Mouse (Mus musculus): ENCODE measurements at regions not wholly inside any gene's neighbourhood (a gene's known extent, or its start where the extent isn't known, plus 50 kb on each side); places are given as distances from the start of the nearest gene placed in this dataset.

DNA sequence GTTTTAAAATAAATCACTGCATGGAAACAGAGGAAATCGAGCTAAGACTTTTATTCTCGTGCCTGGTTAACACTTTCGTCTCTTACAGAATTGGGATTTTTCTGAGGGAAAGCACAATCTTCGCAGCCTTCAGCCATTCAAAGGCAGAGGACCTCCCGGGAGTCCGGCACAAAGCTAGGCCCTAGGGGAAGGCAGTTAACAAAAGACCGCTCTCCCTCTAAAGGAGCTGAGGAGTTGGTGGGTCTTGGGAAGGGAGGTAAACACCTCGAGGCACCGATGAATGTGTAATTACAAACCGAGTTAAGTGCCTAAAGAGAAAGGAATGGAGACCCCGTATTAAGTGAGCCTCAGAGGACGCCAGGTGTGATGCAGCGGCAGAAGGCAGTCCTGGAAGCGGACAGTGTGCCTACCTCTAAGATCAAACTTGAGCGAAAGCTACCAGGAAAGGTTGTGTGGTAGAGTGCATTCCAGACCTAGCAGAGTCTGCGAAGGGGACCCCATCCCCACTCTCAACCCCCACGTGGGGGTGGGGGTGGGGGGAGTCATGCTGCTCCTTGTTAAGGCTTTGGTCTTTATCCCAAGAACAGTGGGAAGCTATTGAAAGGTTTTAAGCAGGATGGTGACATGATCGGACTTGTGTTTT is 58.9 kb upstream of the Efna5 start:
- no peak overlapping the region for H3K4me3 ChIP-seq (ENCODE audit: low read length)

DNA sequence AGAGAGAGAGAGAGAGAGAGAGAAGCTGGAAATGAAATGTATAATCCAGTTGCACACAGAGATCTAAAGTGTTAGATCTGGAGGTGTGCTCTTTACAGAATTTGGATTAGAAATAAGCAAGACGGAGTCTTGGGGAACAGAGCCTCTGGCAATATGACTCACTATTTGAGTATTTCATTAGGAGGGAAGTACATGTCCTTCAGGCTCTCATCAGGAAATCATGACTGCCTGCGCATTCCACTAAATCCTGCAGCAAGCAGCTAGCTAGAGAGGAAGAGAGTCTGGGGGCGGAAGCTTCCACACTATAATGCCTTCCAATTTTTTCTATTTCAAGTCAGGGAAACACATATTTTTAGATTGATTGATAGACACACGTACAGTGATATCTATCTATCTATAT is 58.1 kb upstream of the Efna5 start:
- WGBS = 66% methylated on average over 4 of the region's 4 CpGs
- no peak for ATAC-seq

More for the DNA sequence above, 58.9 kb upstream of the Efna5 start:
- H3K27me3 ChIP-seq (replicated peaks; ENCODE audit: control insufficient read depth, insufficient read depth, low read length) = no peaks in the 10 kb centered on the region; the same call in 1 of the 2 replicates
- no peak overlapping the region for H3K27ac ChIP-seq (ENCODE audit: low read depth, low read length)
- H3K9ac ChIP-seq (ENCODE audit: low read depth, low read length) = no peak overlapping the region
- peak overlapping the region; percentile 41 for H3K4me2 ChIP-seq (ENCODE audit: low read length)
- 9% methylated on average over 18 of the region's 18 CpGs for WGBS
- no peak; the same call in 1 of the 2 replicates for ATAC-seq
- H3K4me1 ChIP-seq (ENCODE audit: control insufficient read depth, insufficient read depth, low read depth, low read length) = no peaks in the 10 kb centered on the region; the same call in 1 of the 2 replicates
- H3K9me3 ChIP-seq (ENCODE audit: control insufficient read depth, low read length) = no peaks in the 10 kb centered on the region
- no peaks in the 10 kb centered on the region for H3K36me3 ChIP-seq (ENCODE audit: control insufficient read depth, insufficient read depth, low read length)

More for the DNA sequence above, 58.1 kb upstream of the Efna5 start:
- H3K4me1 ChIP-seq (ENCODE audit: control insufficient read depth, insufficient read depth, low read depth, low read length) = no peaks in the 10 kb centered on the region; the same call in 1 of the 2 replicates
- H3K4me3 ChIP-seq (ENCODE audit: low read length) = no peak overlapping the region
- no peak overlapping the region for H3K27ac ChIP-seq (ENCODE audit: low read depth, low read length)
- H3K9me3 ChIP-seq (ENCODE audit: control insufficient read depth, low read length) = no peaks in the 10 kb centered on the region
- no peak overlapping the region for H3K4me2 ChIP-seq (ENCODE audit: low read length)
- no peak overlapping the region for H3K9ac ChIP-seq (ENCODE audit: low read depth, low read length)
- no peaks in the 10 kb centered on the region for H3K36me3 ChIP-seq (ENCODE audit: control insufficient read depth, insufficient read depth, low read length)
- no peaks in the 10 kb centered on the region; the same call in 1 of the 2 replicates for H3K27me3 ChIP-seq (replicated peaks; ENCODE audit: control insufficient read depth, insufficient read depth, low read length)

Data from hindbrain, embryonic 16.5 days (tissue).